Mouse (Mus musculus): ENCODE data around the gene Crlf1. TPM values are rescaled to one million over a fixed set of nuclear protein-coding genes. Genes with fewer than 3 reads are reported as not detected.
A peak's percentile ranks its signal among the peaks of the same experiment; 100 is the strongest.

Gene Crlf1
- polyA plus RNA-seq, 1 experiment from 2014 or later = 2.1 TPM

- ATAC-seq (ENCODE audit: low FRiP score, low TSS enrichment) (no peak), DNase-seq (no peak)
- Histone ChIP-seq H3K9ac (replicated peaks; ENCODE audit: low read length) (no peak overlapping the region), H3K4me2 (ENCODE audit: low read length) (no peak overlapping the region), H3K27me3 (ENCODE audit: control insufficient read depth, insufficient read depth, low read length) (no peaks in the 10 kb centered on the region), H3K27ac (replicated peaks; ENCODE audit: low read depth, low read length) (no peak overlapping the region), H3K4me3 (replicated peaks; ENCODE audit: low read depth, low read length) (no peak overlapping the region), H3K36me3 (ENCODE audit: control insufficient read depth, insufficient read depth, low read length) (no peaks in the 10 kb centered on the region), H3K4me1 (ENCODE audit: control insufficient read depth, insufficient read depth, low read length) (no peaks in the 10 kb centered on the region), H3K9me3 (ENCODE audit: control insufficient read depth, low read length) (no peaks in the 10 kb centered on the region)
- 91% methylated on average over 3 of the region's 3 CpGs for WGBS
Measured at GRCm38 (mm10) chr8:70458462-70458861, 34.5 kb upstream of the Crlf1 start.

DNA sequence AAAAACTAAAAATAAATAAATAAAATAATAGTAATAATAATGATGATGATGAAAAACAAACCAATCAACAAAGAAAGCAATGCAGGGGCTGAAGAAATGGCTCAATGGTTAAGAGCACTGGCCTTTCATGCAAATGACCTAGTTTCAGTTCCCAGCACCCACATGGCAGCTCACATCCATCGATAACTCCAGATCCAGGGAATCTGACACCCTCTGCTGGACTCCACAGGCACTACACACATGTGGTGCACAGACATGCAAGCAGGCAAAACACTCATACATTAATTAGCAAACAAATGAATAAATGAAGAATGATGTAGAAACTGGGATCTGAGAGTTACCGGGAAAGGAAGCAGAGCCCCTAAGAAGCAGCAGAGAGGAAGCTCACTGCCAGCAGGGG is 33.3 kb upstream of the Crlf1 start:
- Histone ChIP-seq H3K4me2 (ENCODE audit: low read length) (no peak overlapping the region), H3K27ac (replicated peaks; ENCODE audit: low read depth, low read length) (no peak overlapping the region), H3K36me3 (ENCODE audit: control insufficient read depth, insufficient read depth, low read length) (no peaks in the 10 kb centered on the region), H3K9me3 (ENCODE audit: control insufficient read depth, low read length) (no peaks in the 10 kb centered on the region), H3K4me3 (replicated peaks; ENCODE audit: low read depth, low read length) (no peak overlapping the region), H3K9ac (replicated peaks; ENCODE audit: low read length) (no peak overlapping the region), H3K4me1 (ENCODE audit: control insufficient read depth, insufficient read depth, low read length) (no peaks in the 10 kb centered on the region), H3K27me3 (ENCODE audit: control insufficient read depth, insufficient read depth, low read length) (no peaks in the 10 kb centered on the region)
- DNase-seq (no peak), ATAC-seq (ENCODE audit: low FRiP score, low TSS enrichment) (no peak)
- 97% methylated on average over 2 of the region's 2 CpGs for WGBS

GRCm38 (mm10) chr8:70460199-70460598 is 32.8 kb upstream of the Crlf1 start:
- 93% methylated on average over 5 of the region's 5 CpGs for WGBS
- no peak for ATAC-seq (ENCODE audit: low FRiP score, low TSS enrichment)
- no peak for DNase-seq

GRCm38 (mm10) chr8:70460606-70461005 is 32.4 kb upstream of the Crlf1 start:
- Histone ChIP-seq H3K4me3 (replicated peaks; ENCODE audit: low read depth, low read length) (no peak overlapping the region), H3K9me3 (ENCODE audit: control insufficient read depth, low read length) (no peaks in the 10 kb centered on the region), H3K27me3 (ENCODE audit: control insufficient read depth, insufficient read depth, low read length) (no peaks in the 10 kb centered on the region), H3K9ac (replicated peaks; ENCODE audit: low read length) (no peak overlapping the region), H3K36me3 (ENCODE audit: control insufficient read depth, insufficient read depth, low read length) (no peaks in the 10 kb centered on the region), H3K4me1 (ENCODE audit: control insufficient read depth, insufficient read depth, low read length) (no peaks in the 10 kb centered on the region), H3K27ac (replicated peaks; ENCODE audit: low read depth, low read length) (no peak overlapping the region), H3K4me2 (ENCODE audit: low read length) (no peak overlapping the region)
- DNase-seq (no peak), ATAC-seq (ENCODE audit: low FRiP score, low TSS enrichment) (no peak)
- 83% methylated on average over 9 of the region's 9 CpGs for whole genome bisulfite sequencing

More at GRCm38 (mm10) chr8:70460199-70460598, 32.8 kb upstream of the Crlf1 start:
- Histone ChIP-seq H3K9me3 (ENCODE audit: control insufficient read depth, low read length) (no peaks in the 10 kb centered on the region), H3K4me3 (replicated peaks; ENCODE audit: low read depth, low read length) (no peak overlapping the region), H3K36me3 (ENCODE audit: control insufficient read depth, insufficient read depth, low read length) (no peaks in the 10 kb centered on the region), H3K4me1 (ENCODE audit: control insufficient read depth, insufficient read depth, low read length) (no peaks in the 10 kb centered on the region), H3K9ac (replicated peaks; ENCODE audit: low read length) (no peak overlapping the region), H3K27ac (replicated peaks; ENCODE audit: low read depth, low read length) (no peak overlapping the region), H3K4me2 (ENCODE audit: low read length) (no peak overlapping the region), H3K27me3 (ENCODE audit: control insufficient read depth, insufficient read depth, low read length) (no peaks in the 10 kb centered on the region)

DNA sequence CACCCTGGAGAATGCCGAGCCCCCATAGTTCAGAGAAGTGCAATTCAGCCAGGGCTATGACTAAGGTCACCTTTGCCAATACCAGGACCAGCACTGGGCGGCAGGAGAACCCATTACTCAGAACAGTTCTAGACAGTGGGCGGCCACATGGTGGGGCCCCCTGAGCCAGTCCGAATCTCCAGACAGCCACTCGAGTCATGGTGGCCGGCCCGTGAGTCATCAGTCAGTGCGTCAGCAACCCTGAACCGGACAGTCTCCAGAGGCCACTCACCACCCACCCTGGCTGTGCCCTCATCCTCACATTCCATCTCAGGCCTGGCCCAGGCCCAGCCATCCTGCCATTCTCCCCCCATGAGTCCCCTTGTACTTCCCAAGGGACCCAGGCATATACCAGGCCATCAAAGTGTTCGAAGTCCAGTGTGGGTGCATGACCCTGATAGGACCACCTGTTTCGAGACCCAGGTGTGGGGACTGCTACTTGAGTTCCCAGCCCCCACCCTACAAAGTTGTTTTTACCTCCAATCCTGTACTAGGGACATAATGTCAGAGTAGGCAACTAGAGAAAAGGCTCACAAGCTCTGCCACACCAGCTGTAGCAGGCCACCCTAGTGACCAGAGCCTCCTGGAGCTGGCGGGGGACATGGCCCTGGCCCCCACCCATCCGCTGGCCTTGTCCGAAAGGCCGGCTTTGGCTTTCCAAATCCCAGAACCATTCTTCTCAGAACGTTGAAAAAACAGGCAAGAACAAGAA is 31.0 kb upstream of the Crlf1 start:
- H3K27me3 ChIP-seq (ENCODE audit: control insufficient read depth, insufficient read depth, low read length) = no peaks in the 10 kb centered on the region
- H3K36me3 ChIP-seq (ENCODE audit: control insufficient read depth, insufficient read depth, low read length) = peaks cover 4% of the 10 kb centered on the region; the same call in 1 of the 2 replicates
- DNase-seq = no peak
- H3K9ac ChIP-seq (replicated peaks; ENCODE audit: low read length) = no peak overlapping the region
- H3K4me1 ChIP-seq (ENCODE audit: control insufficient read depth, insufficient read depth, low read length) = no peaks in the 10 kb centered on the region
- ATAC-seq (ENCODE audit: low FRiP score, low TSS enrichment) = 0 out of 2 replicates have a peak, but pooled peaks have one; percentile 37
- no peak overlapping the region for H3K4me3 ChIP-seq (replicated peaks; ENCODE audit: low read depth, low read length)
- 90% methylated on average over 16 of the region's 16 CpGs for WGBS
- H3K4me2 ChIP-seq (ENCODE audit: low read length) = no peak overlapping the region
- no peak overlapping the region for H3K27ac ChIP-seq (replicated peaks; ENCODE audit: low read depth, low read length)
- H3K9me3 ChIP-seq (ENCODE audit: control insufficient read depth, low read length) = no peaks in the 10 kb centered on the region

DNA sequence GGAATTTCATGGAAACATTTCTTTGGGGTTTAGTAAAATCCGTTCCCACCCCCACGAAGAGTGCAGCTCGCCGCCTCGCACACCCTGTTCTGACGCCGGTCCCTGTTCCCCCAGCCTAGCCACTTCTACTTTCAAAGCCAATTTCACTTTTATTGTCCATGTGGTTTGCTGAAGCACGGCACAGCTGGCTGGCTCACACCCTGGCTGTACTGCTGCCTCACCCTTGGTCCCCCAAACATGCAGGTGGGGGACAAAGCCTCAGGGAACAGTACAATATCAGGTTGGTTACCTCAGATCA is 30.5 kb upstream of the Crlf1 start:
- H3K36me3 ChIP-seq (ENCODE audit: control insufficient read depth, insufficient read depth, low read length) = peaks cover 4% of the 10 kb centered on the region; the same call in 1 of the 2 replicates
- 94% methylated on average over 8 of the region's 8 CpGs for whole genome bisulfite sequencing
- no peak for ATAC-seq (ENCODE audit: low FRiP score, low TSS enrichment)

GRCm38 (mm10) chr8:70463306-70463705 is 29.7 kb upstream of the Crlf1 start:
- peak; percentile 14 for DNase-seq
- ATAC-seq (ENCODE audit: low FRiP score, low TSS enrichment) = no peak

More for the DNA sequence above, 30.5 kb upstream of the Crlf1 start:
- no peak overlapping the region for H3K4me2 ChIP-seq (ENCODE audit: low read length)
- H3K27me3 ChIP-seq (ENCODE audit: control insufficient read depth, insufficient read depth, low read length) = no peaks in the 10 kb centered on the region
- H3K27ac ChIP-seq (replicated peaks; ENCODE audit: low read depth, low read length) = no peak overlapping the region
- H3K4me1 ChIP-seq (ENCODE audit: control insufficient read depth, insufficient read depth, low read length) = no peaks in the 10 kb centered on the region
- no peak for DNase-seq
- H3K9ac ChIP-seq (replicated peaks; ENCODE audit: low read length) = no peak overlapping the region
- no peak overlapping the region for H3K4me3 ChIP-seq (replicated peaks; ENCODE audit: low read depth, low read length)
- no peaks in the 10 kb centered on the region for H3K9me3 ChIP-seq (ENCODE audit: control insufficient read depth, low read length)

GRCm38 (mm10) chr8:70464162-70464561 is 28.8 kb upstream of the Crlf1 start:
- ATAC-seq (ENCODE audit: low FRiP score, low TSS enrichment) = no peak
- no peak overlapping the region for H3K4me2 ChIP-seq (ENCODE audit: low read length)
- DNase-seq = no peak
- no peaks in the 10 kb centered on the region for H3K9me3 ChIP-seq (ENCODE audit: control insufficient read depth, low read length)
- no peaks in the 10 kb centered on the region for H3K4me1 ChIP-seq (ENCODE audit: control insufficient read depth, insufficient read depth, low read length)
- H3K36me3 ChIP-seq (ENCODE audit: control insufficient read depth, insufficient read depth, low read length) = peaks cover 4% of the 10 kb centered on the region; the same call in 1 of the 2 replicates
- H3K9ac ChIP-seq (replicated peaks; ENCODE audit: low read length) = no peak overlapping the region
- H3K4me3 ChIP-seq (replicated peaks; ENCODE audit: low read depth, low read length) = no peak overlapping the region
- no peak overlapping the region for H3K27ac ChIP-seq (replicated peaks; ENCODE audit: low read depth, low read length)
- WGBS = 91% methylated on average over 6 of the region's 6 CpGs
- H3K27me3 ChIP-seq (ENCODE audit: control insufficient read depth, insufficient read depth, low read length) = no peaks in the 10 kb centered on the region

More at GRCm38 (mm10) chr8:70463306-70463705, 29.7 kb upstream of the Crlf1 start:
- peaks cover 4% of the 10 kb centered on the region; the same call in 1 of the 2 replicates for H3K36me3 ChIP-seq (ENCODE audit: control insufficient read depth, insufficient read depth, low read length)
- no peak overlapping the region for H3K4me2 ChIP-seq (ENCODE audit: low read length)
- no peak overlapping the region for H3K27ac ChIP-seq (replicated peaks; ENCODE audit: low read depth, low read length)
- no peak overlapping the region for H3K9ac ChIP-seq (replicated peaks; ENCODE audit: low read length)
- no peaks in the 10 kb centered on the region for H3K9me3 ChIP-seq (ENCODE audit: control insufficient read depth, low read length)
- H3K4me3 ChIP-seq (replicated peaks; ENCODE audit: low read depth, low read length) = no peak overlapping the region
- H3K27me3 ChIP-seq (ENCODE audit: control insufficient read depth, insufficient read depth, low read length) = no peaks in the 10 kb centered on the region
- H3K4me1 ChIP-seq (ENCODE audit: control insufficient read depth, insufficient read depth, low read length) = no peaks in the 10 kb centered on the region
- 65% methylated on average over 4 of the region's 4 CpGs for WGBS

GRCm38 (mm10) chr8:70465701-70466100 is 27.3 kb upstream of the Crlf1 start:
- Histone ChIP-seq H3K9ac (replicated peaks; ENCODE audit: low read length) (no peak overlapping the region), H3K4me1 (ENCODE audit: control insufficient read depth, insufficient read depth, low read length) (no peaks in the 10 kb centered on the region), H3K4me3 (replicated peaks; ENCODE audit: low read depth, low read length) (no peak overlapping the region), H3K9me3 (ENCODE audit: control insufficient read depth, low read length) (no peaks in the 10 kb centered on the region), H3K27ac (replicated peaks; ENCODE audit: low read depth, low read length) (no peak overlapping the region), H3K27me3 (ENCODE audit: control insufficient read depth, insufficient read depth, low read length) (no peaks in the 10 kb centered on the region), H3K4me2 (ENCODE audit: low read length) (no peak overlapping the region), H3K36me3 (ENCODE audit: control insufficient read depth, insufficient read depth, low read length) (peaks cover 4% of the 10 kb centered on the region; the same call in 1 of the 2 replicates)
- 94% methylated on average over 4 of the region's 4 CpGs for WGBS
- DNase-seq (no peak), ATAC-seq (ENCODE audit: low FRiP score, low TSS enrichment) (no peak)
